Mouse (Mus musculus) limb, embryonic 11.5 days (tissue): Measurements from ENCODE around the gene Vegfc. TPM values are rescaled to one million over a fixed set of nuclear protein-coding genes. Genes with fewer than 3 reads are reported as not detected.

Experiments used
- ATAC-seq: fragments of 200-750 bp; cut with Nextera tagmentation; 2 replicates; pipeline ENCODE4 v1.8.0; 2017; ENCODE audit warnings: low read depth; ENCODE audit not compliant: insufficient number of reproducible peaks, low FRiP score, low TSS enrichment
- DNase-seq: peaks from one replicate; pipeline ENCODE4 v3.0.0-alpha.2; 2015; ENCODE audit warnings: low spot score
- H3K27ac ChIP-seq: fragments of 300-500 bp; sonication (generic); replicated peaks from 2 replicates; pipeline ENCODE4 v1.5.1; 2014; ENCODE audit warnings: low read depth, mild to moderate bottlenecking, low read length
- H3K27me3 ChIP-seq: fragments of 300-500 bp; sonication (generic); 2 replicates; pipeline ENCODE4 v1.6.1; 2014; ENCODE audit warnings: mild to moderate bottlenecking, low read length, mixed read lengths; ENCODE audit not compliant: control insufficient read depth, insufficient read depth
- H3K36me3 ChIP-seq: fragments of 300-500 bp; sonication (generic); 2 replicates; pipeline ENCODE4 v1.6.1; 2014; ENCODE audit warnings: mild to moderate bottlenecking, low read length, moderate library complexity, mixed read lengths; ENCODE audit not compliant: control insufficient read depth, insufficient read depth
- H3K4me1 ChIP-seq: fragments of 300-500 bp; sonication (generic); 2 replicates; pipeline ENCODE4 v1.6.1; 2014; ENCODE audit warnings: low read length, mixed read lengths; ENCODE audit not compliant: control insufficient read depth, insufficient read depth
- H3K4me2 ChIP-seq: fragments of 300-500 bp; sonication (generic); 2 replicates; pipeline ENCODE4 v1.6.1; 2014; ENCODE audit warnings: low read depth, mild to moderate bottlenecking, moderate library complexity; ENCODE audit not compliant: severe bottlenecking
- H3K4me3 ChIP-seq: fragments of 300-500 bp; sonication (generic); 2 replicates; pipeline ENCODE4 v1.5.1; 2014; ENCODE audit warnings: low read depth, low read length
- H3K9ac ChIP-seq: fragments of 300-500 bp; sonication (generic); 2 replicates; pipeline ENCODE4 v1.6.1; 2014; ENCODE audit warnings: mild to moderate bottlenecking, low read length
- H3K9me3 ChIP-seq: fragments of 300-500 bp; sonication (generic); 2 replicates; pipeline ENCODE4 v1.6.1; 2016; ENCODE audit warnings: low read length; ENCODE audit not compliant: control insufficient read depth
- whole genome bisulfite sequencing: fragments of 180-500 bp; shearing (Covaris S2); extraction: QIAGEN DNeasy Blood & Tissue Kit; methylation state at CpG from one replicate; pipeline ENCODE4 v1.1.7; 2014; 5-methylcytosine and 5-hydroxymethylcytosine counted together
- polyA plus RNA-seq: library from polyadenylated mRNA; unstranded; fragments of >200 nt; fragmentation: Nextera tagmentation; extraction: Ambion mirVana; gene quantifications from 2 replicates; pipeline ENCODE4 v1.2.1, GENCODE M21; 2014

Gene Vegfc
- polyA plus RNA-seq, 1 experiment from 2014 or later: 8.8 TPM

DNA sequence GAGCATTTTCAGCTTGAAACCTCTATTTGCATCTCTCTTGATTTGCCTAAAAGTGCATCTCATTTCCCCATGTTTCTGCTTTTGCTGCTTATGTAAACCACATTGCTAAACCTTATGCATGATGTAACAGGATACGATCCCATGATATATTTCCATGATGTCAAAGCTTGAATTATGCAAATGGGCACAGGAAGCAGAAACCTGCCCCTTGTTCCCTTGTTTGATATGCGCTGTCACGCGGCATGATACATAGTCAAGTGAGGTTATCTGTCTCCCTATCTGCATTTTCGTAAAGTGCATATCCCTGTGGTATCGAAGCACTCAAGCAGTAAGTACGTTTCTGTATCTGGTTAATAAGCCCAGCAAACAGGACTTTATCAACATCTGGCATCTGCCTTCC lies 42.7 kb downstream of the Vegfc start:
- no peak overlapping the region for H3K4me2 ChIP-seq
- H3K4me3 ChIP-seq: no peak overlapping the region
- no peaks in the 10 kb centered on the region for H3K36me3 ChIP-seq
- H3K4me1 ChIP-seq: no peaks in the 10 kb centered on the region
- no peak for ATAC-seq
- no peak for DNase-seq
- H3K27ac ChIP-seq: no peak overlapping the region
- no peaks in the 10 kb centered on the region for H3K27me3 ChIP-seq
- no peak overlapping the region for H3K9ac ChIP-seq
- WGBS: 90% methylated on average over 7 of the region's 7 CpGs
- H3K9me3 ChIP-seq: no peaks in the 10 kb centered on the region

DNA sequence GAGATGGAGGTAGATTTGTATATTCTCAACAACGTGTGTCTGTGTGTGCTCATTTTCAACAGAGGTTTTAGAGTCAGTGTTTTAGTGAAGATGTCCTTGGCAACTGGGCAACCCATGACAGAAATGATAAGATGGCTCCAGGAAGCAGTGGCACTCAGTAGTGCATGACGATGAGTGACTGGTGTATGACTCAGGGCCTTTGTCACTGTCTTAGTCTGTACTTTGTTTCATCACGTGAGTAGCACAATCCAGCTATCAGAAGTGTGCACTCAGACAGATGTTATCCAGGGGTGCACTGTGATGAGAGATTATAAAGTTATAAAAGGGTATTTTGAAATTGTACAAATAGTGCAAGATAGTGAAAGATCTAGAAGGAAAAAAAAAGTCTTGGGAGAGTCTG lies 44.5 kb downstream of the Vegfc start:
- DNase-seq: no peak
- H3K27ac ChIP-seq: no peak overlapping the region
- no peaks in the 10 kb centered on the region for H3K4me1 ChIP-seq
- ATAC-seq: no peak
- H3K36me3 ChIP-seq: no peaks in the 10 kb centered on the region
- no peaks in the 10 kb centered on the region for H3K27me3 ChIP-seq
- no peak overlapping the region for H3K4me2 ChIP-seq
- H3K9me3 ChIP-seq: no peaks in the 10 kb centered on the region
- no peak overlapping the region for H3K4me3 ChIP-seq
- 76% methylated on average over 3 of the region's 3 CpGs for WGBS
- no peak overlapping the region for H3K9ac ChIP-seq

DNA sequence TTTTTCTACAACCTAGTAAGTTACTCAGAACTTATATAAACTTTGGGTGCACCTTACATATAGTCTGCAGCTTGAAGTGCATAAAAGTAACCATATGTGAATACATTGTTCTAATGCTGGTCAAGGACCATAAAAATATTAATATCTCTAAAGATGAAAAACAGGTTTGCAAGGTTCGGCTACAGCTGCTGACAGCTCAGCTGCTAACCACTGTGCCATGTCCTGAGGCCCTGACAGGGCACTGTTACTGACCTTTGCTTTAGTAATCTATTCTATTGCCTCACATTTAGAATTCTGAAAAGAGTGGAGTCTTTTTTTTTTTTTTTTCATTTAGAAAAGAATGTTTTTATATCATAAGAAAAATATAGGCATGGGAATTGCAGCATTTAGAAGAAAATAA lies 44.9 kb downstream of the Vegfc start:
- no peak overlapping the region for H3K4me3 ChIP-seq
- H3K4me1 ChIP-seq: no peaks in the 10 kb centered on the region
- no peaks in the 10 kb centered on the region for H3K27me3 ChIP-seq
- no peaks in the 10 kb centered on the region for H3K36me3 ChIP-seq
- no peak overlapping the region for H3K4me2 ChIP-seq
- no peak overlapping the region for H3K9ac ChIP-seq
- WGBS: 75% methylated on average over 1 of the region's 1 CpGs
- ATAC-seq (no peak), DNase-seq (no peak)
- H3K9me3 ChIP-seq: no peaks in the 10 kb centered on the region
- H3K27ac ChIP-seq: no peak overlapping the region

DNA sequence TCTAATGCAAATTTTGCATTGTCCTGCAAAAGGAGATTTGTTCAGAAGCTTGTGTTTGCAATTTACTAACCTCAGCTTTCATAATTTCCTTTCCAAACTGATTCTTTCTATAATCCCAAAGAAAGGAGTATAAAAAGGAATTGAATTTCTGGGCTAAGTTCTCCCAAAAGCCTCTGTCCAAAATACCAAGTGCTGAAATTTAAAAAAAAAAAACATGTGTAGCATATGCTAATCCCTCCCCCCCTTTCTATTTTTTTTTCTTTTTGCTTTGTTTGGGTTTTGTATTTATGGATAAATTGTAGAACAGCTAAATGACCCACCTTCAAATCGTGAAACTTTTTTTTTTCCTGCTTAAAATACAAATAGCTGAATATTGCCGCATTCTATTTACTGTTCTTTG lies 53.2 kb downstream of the Vegfc start:
- Histone ChIP-seq H3K36me3 (no peaks in the 10 kb centered on the region), H3K4me1 (no peaks in the 10 kb centered on the region), H3K9me3 (no peaks in the 10 kb centered on the region), H3K27ac (no peak overlapping the region), H3K9ac (no peak overlapping the region), H3K4me2 (no peak overlapping the region), H3K27me3 (no peaks in the 10 kb centered on the region), H3K4me3 (no peak overlapping the region)
- no peak for DNase-seq
- no peak for ATAC-seq
- 97% methylated on average over 2 of the region's 2 CpGs for WGBS

DNA sequence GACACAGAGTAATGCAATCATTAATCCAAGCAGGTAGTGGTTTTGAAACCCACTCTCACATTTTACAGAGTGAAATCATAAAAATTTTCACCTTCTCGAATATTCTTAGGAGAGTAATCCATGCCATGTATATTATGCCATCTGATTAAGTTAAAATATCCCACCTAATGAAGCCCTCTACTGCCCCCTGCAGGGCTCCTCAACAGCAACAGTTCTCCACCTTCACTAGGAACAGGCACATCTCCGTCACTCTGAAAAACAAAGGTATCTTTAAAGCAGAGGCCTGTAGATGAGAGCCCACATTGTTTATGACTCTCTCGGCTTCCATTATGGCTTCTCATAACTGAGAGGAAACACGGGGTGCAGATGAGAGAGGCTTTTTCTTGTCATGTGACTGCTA lies 75.8 kb downstream of the Vegfc start:
- Histone ChIP-seq H3K9me3 (no peaks in the 10 kb centered on the region), H3K9ac (no peak overlapping the region), H3K27me3 (no peaks in the 10 kb centered on the region), H3K27ac (no peak overlapping the region), H3K36me3 (no peaks in the 10 kb centered on the region), H3K4me2 (no peak overlapping the region), H3K4me3 (no peak overlapping the region), H3K4me1 (no peaks in the 10 kb centered on the region)
- 61% methylated on average over 4 of the region's 4 CpGs for WGBS
- DNase-seq (peak; percentile 62), ATAC-seq (no peak)

DNA sequence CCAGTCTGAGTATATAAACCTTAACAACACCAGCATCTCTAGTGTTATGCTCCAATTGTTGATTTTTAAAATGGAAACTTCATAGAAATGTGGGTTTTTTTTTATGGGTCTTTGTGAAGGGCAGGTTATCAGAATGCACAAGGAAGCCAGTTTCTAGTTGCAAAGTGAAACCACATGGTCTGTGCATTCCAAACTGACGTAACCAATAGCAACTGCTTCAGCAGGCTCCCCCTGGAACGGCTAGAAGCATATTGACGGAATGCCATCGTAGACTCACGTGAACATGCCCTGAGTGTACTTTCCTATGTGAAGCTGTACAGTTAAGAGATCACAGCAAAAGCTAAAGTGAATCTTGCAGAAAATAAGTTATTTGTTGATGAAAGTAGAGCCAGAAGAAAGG lies 86.1 kb downstream of the Vegfc start:
- peak overlapping the region; percentile 72; the same call in 1 of the 2 replicates for H3K27ac ChIP-seq
- no peak overlapping the region for H3K4me3 ChIP-seq

DNA sequence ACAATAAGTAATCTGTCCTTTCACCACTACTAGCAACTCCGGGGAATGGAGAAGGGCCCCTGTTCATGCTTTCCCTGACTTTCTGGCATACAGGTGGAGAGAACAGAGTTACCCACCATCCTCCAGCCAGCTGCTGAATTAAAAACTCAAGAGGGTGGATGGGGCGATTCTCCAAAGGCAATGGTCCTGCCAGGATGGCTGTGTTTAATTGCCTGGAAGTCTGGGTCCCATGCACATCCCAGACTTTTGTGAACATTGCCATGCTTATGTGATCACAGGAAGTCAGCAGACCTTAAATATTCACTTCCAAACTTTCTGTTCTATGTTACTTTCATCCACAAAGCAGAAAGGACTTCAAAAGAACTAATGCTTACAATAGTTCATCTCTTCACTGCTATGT lies 107.9 kb downstream of the Vegfc start:
- H3K36me3 ChIP-seq: no peaks in the 10 kb centered on the region
- no peaks in the 10 kb centered on the region for H3K27me3 ChIP-seq
- H3K4me1 ChIP-seq: no peaks in the 10 kb centered on the region
- no peak overlapping the region for H3K4me3 ChIP-seq
- ATAC-seq (no peak), DNase-seq (no peak)
- no peak overlapping the region for H3K27ac ChIP-seq
- H3K9me3 ChIP-seq: no peaks in the 10 kb centered on the region
- H3K9ac ChIP-seq: no peak overlapping the region
- no peak overlapping the region for H3K4me2 ChIP-seq
- 80% methylated on average over 2 of the region's 2 CpGs for WGBS

More for the DNA sequence above, 86.1 kb downstream of the Vegfc start:
- Histone ChIP-seq H3K4me1 (peaks cover 2% of the 10 kb centered on the region; the same call in 1 of the 2 replicates), H3K9me3 (no peaks in the 10 kb centered on the region), H3K9ac (no peak overlapping the region), H3K4me2 (no peak overlapping the region), H3K27me3 (no peaks in the 10 kb centered on the region), H3K36me3 (no peaks in the 10 kb centered on the region)
- ATAC-seq (peak; percentile 95), DNase-seq (peak; percentile 75)
- WGBS: 1% methylated on average over 5 of the region's 5 CpGs

DNA sequence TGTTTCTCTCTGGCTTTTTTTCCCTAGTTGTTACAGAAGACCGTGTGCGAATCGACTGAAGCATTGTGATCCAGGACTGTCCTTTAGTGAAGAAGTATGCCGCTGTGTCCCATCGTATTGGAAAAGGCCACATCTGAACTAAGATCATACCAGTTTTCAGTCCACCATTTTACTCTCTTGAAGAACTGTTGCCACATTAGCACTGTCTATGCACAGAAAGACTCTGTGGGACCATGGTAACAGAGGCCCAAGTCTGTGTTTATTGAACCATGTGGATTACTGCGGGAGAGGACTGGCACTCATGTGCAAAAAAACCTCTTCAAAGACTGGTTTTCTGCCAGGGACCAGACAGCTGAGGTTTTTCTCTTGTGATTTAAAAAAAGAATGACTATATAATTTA lies 108.5 kb downstream of the Vegfc start:
- no peaks in the 10 kb centered on the region for H3K36me3 ChIP-seq
- DNase-seq (no peak), ATAC-seq (no peak)
- H3K4me3 ChIP-seq: no peak overlapping the region
- WGBS: 92% methylated on average over 6 of the region's 6 CpGs
- H3K9me3 ChIP-seq: no peaks in the 10 kb centered on the region
- no peak overlapping the region for H3K27ac ChIP-seq
- no peak overlapping the region for H3K9ac ChIP-seq
- H3K4me1 ChIP-seq: no peaks in the 10 kb centered on the region
- H3K27me3 ChIP-seq: no peaks in the 10 kb centered on the region
- no peak overlapping the region for H3K4me2 ChIP-seq

DNA sequence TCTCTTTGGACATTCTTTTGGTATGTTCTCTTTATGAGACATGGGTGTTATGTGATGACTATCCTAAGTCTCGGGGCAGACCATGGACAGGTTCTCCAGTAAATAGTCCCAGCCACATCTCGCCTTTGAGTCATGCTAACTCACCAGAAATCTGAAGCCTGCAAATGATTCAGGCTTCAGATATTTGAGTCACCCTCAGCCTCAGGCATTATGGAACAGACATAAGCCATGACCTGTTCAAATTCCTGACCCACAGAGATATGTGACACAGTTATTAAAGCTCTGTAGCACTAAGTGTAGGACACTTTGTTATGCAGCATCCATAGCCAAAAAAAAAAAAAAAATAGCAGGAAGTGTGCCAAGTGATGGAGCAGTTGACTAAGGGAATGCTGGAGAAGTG lies 138.8 kb downstream of the Vegfc start:
- Histone ChIP-seq H3K4me3 (no peak overlapping the region), H3K9me3 (no peaks in the 10 kb centered on the region), H3K36me3 (no peaks in the 10 kb centered on the region), H3K27me3 (no peaks in the 10 kb centered on the region), H3K9ac (no peak overlapping the region), H3K4me1 (no peaks in the 10 kb centered on the region), H3K27ac (no peak overlapping the region), H3K4me2 (no peak overlapping the region)
- 82% methylated on average over 2 of the region's 2 CpGs for WGBS
- DNase-seq (no peak), ATAC-seq (no peak)
